Mouse (Mus musculus) brain, adult 2 months (tissue): ENCODE data around the gene 4930438A08Rik.
"Not testable (repeated sequence)": the region's sequence is repeated elsewhere in the genome, so short reads cannot be mapped to it uniquely, and the experiment has no call there.

Source experiments
- DNase-seq: peaks from one replicate; pipeline ENCODE4 v3.0.0; 2011; ENCODE audit warnings: low read depth, low spot score

Gene 4930438A08Rik

DNA sequence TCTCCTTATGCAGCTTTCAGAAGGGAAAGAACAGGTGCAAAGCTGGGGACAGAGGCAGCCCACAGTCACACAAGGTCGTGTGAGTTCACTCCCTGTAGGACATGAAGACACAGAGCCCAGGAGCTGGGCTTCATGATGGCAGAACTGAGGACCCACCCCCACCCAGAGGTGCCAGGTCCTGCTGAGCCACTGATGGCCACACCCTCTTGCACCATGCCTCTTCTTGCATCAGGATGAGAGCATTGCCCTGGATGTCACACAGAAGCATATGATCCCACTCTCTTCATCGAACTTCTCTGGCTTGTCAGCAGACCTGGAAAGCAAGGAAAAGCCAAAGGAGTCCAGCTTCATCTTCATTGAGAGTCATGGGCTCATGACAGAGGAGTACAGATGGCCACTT lies at the start of gene 4930438A08Rik:
TSS of gene 4930438A08Rik (plus strand) at position 228 of the 400 bp plus-strand sequence.
- no peak for DNase-seq

- DNase-seq: not testable (repeated sequence)
Measured at GRCm38 (mm10) chr11:58224872-58225271, 49.7 kb upstream of the 4930438A08Rik start.

DNA sequence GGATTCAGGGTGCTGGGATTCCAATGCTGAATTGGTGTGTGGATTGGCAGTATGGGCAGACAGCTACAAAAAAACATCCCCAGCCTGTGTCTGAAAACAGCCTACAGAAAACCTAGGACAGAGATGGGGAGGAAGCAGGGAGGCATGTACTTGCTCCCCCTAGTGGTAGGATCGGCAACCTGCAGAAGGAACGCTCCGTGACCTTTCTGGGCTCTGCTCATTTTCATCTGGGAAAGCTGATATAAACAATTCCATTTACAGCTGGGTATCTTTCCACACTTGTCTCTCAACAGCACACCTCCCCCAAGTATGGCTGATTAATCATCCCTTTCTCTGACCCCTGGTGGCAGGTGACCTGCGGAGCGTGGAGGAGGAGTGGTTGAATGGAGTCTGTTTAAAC lies 48.9 kb upstream of the 4930438A08Rik start:
- peak; percentile 72 for DNase-seq

- DNase-seq: no peak
Measured at GRCm38 (mm10) chr11:58226425-58226824, 48.2 kb upstream of the 4930438A08Rik start.

GRCm38 (mm10) chr11:58228021-58228420 lies 46.6 kb upstream of the 4930438A08Rik start:
- DNase-seq: not testable (repeated sequence)

DNA sequence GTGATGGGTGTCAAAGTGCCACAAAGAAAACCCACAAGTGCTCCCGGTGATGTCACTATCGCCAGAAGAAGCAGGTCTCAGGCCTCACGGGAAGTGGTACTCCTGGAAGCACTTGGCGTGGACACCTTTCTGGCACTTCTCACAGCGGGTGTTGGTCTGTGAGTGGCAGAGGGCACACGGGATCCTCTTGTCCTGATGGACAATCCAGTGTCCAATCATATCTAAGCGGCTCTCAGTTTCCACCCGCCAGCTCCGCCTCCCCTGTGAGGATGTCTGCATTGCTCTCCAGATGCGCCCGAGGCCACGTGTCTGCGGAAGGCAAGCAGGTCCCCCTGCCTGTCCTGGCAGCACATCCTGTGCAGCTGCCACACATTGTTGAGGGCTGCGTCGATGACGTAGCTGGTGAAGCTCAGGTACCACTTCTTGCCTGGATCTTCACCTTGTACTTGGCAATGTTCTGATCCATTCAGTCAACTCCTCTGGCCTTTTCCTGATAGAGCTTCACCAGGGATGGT lies 44.1 kb upstream of the 4930438A08Rik start:
- no peak for DNase-seq

- no peak for DNase-seq
Measured at GRCm38 (mm10) chr11:58231156-58231555, 43.4 kb upstream of the 4930438A08Rik start.

DNA sequence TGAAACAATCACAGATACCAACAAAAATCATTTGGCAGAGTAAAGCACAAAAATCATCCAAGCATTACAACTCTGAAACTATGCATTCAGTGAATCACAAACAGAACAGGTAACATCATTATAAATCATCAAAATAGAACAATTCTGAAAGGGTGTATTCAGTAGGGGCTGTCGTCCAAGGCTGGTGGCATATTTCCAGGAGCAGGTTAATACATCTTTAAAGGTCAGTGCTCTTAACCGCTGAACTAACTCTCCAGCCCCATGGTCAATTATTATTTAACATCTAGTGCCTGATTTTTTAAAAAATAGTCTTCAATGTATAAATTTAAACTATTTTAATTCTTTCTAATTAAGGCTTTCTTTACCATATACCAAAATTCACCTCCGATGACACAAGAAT lies 40.0 kb upstream of the 4930438A08Rik start:
- not testable (repeated sequence) for DNase-seq

DNA sequence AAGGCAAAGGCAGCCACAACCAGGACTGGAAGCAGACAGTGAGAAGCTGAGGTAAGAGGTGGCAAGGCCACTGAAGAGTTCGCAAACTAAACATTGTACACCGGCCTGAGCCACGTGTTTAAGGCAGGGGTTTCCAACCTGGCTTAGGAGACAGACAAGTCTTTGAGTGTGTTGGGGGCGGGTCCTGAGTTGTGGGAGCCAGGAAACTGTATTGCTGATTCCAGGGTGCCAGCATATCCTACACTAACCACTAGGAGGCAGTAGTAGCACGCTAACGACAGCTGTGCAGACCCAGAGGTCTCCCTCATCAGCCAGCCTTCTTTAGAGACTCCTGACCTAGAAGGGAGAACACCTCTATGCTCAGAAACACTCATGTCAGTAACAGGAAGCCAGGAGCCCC lies 39.4 kb upstream of the 4930438A08Rik start:
- DNase-seq: peak; percentile 22

- no peak for DNase-seq
Measured at GRCm38 (mm10) chr11:58238840-58239791, 35.5 kb upstream of the 4930438A08Rik start.

DNA sequence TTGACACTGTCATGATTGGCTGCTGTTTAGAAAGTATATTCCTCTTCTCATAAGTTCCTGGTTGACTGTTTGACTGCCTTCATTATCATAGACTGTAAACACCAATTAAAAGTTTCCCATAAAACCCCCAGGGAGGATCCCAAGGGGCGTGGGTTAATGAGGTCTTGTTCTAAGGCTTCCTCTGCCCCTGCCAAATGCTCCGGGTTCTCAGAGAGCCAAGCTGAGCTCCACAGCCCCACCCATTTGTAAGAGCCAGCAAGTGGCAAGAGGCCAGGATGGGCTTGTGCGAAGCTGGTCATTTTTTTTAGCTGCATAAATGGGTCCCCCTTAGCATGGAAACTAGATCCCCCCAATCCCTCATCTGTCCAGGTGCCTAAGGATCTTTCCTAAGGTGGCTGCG lies 27.3 kb upstream of the 4930438A08Rik start:
- no peak for DNase-seq

GRCm38 (mm10) chr11:58249203-58249981 lies 25.2 kb upstream of the 4930438A08Rik start:
- DNase-seq: peak; percentile 16

GRCm38 (mm10) chr11:58250550-58250949 lies 24.0 kb upstream of the 4930438A08Rik start:
- no peak for DNase-seq

DNA sequence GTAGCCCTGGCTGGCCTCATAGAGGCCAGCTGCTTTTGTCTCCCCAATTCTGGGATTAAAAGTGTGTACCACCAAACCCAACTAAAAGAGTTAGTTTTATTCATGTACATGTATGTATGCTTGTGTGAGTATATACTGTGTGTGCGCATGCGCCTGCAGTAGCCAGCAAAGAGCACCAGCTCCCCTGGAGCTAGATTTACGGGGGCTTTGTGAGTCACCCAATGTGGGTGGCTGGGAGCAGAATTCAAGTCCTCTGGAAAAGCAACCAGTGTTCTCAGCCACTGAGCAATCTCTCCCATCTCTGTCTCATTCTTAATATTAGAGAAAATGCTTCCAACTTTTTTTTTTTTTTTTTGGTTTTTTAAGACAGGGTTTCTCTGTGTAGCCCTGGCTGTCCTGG lies 20.2 kb upstream of the 4930438A08Rik start:
- DNase-seq: peak; percentile 81

DNA sequence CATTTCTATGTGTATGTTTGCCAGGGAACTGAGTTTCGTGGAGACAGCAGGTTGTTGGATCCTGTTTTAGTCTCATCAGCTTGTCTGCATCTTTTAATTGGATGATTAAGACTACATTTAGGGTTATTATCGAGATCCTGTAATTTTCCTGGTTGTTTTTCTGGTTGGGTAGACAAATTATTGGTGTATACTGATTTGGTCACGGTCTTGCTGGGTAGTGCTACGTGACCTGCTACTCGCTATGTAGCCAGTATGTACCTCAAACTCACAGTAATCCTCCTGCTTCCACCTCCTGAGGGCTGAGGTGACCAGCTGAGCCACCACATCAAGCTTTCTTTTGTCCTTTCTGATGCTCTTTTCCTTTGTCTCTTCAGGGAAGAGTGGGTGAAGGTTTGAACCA lies 16.8 kb upstream of the 4930438A08Rik start:
- DNase-seq: no peak

DNA sequence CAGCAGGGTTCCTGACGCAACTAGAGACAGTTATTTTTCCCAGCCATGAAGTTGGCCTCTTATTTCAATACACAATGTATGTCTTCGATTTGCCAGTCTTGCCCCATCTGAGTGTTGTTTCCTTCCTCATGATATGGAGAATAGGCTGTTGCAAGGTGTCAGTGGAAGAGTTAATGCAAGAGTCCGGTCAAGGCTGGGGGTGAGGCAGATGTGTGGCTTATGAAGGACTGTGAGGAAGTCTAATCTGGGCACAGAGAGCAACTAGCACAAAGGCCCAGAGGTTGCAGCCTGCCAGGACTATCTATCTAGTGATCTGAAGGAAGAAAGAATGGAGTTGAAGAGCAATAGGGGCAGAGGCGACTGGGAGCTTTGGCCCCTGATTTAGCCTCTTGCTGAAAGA lies 14.4 kb upstream of the 4930438A08Rik start:
- DNase-seq: no peak

DNA sequence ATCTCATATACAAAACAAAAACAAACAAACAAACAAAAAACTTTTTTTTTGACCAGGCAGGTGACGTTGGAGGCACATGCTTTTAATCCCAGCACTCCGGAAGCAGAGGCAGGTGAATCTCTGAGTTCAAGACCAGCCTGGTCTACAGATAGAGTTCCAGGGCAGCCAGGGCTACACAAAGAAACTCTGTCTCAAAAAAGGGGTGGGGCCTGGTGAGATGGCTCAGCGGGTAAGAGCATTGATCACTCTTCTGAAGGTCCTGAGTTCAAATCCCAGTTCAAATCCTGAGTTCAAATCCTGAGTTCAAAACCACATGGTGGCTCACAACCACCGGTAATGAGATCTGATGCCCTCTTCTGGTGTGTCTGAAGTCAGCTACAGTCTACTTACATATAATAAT lies 12.8 kb upstream of the 4930438A08Rik start:
- DNase-seq: no peak

GRCm38 (mm10) chr11:58262336-58262735 lies 12.3 kb upstream of the 4930438A08Rik start:
- no peak for DNase-seq

DNA sequence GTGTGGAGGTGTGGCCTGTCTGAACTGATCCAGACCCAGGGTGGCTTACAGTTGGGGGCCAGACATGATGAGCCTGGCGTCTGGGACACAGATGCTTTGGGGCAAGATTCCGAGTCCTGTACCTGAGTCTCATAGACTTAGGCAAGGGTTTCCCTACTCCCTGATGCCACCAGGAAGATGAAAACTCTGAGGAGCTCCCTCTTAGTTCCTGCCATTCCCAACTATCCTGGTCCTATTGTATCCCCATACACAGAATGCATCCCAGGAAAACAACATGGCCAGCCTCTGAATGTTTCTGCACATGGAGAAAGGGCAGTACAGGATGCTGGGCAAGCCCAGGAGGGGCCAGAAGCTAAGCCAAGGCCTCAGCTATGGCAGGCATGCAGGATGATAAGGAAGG lies 11.1 kb upstream of the 4930438A08Rik start:
- no peak for DNase-seq

GRCm38 (mm10) chr11:58264546-58264945 lies 10.1 kb upstream of the 4930438A08Rik start:
- DNase-seq: no peak

GRCm38 (mm10) chr11:58268285-58268684 lies 6.3 kb upstream of the 4930438A08Rik start:
- DNase-seq: no peak

DNA sequence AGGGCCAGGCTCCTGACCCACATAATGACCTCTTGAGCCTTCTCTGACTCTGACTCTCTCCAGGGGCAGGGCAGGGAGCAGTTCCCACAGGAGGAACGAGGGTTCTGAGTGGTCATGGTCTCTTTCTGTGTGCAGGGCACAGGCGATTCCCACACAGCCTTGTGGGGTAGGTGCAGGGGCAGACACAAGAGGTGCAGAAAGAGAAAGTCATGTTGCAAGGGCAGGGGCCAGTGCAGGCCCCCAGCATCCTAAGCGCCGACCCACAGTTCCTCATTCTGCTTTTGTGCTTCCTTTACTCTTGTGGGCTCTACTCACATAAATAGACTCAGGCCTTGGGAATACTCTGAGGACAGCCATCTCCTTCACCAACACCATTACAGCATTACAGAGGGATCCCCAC lies 1.2 kb downstream of the 4930438A08Rik start:
- no peak for DNase-seq
